Mouse (Mus musculus) midbrain, postnatal 0 days (tissue): ENCODE results near the gene Ccnt1. TPM values are rescaled to one million over a fixed set of nuclear protein-coding genes. Genes with fewer than 3 reads are reported as not detected.

Source experiments
- ATAC-seq: fragments of 200-750 bp; cut with Nextera tagmentation; 2 replicates; pipeline ENCODE4 v1.8.0; 2017; ENCODE audit warnings: moderate number of reproducible peaks, mild to moderate bottlenecking, moderate TSS enrichment, moderate library complexity; ENCODE audit not compliant: low FRiP score
- DNase-seq: peaks from one replicate; pipeline ENCODE4 v3.0.0-alpha.2; 2015; ENCODE audit warnings: low spot score
- H3K27ac ChIP-seq: fragments of 300-500 bp; sonication (generic); 2 replicates; pipeline ENCODE4 v1.5.1; 2014; ENCODE audit warnings: low read depth, mild to moderate bottlenecking, low read length, mixed read lengths
- H3K27me3 ChIP-seq: fragments of 300-500 bp; sonication (generic); 2 replicates; pipeline ENCODE4 v1.6.1; 2014; ENCODE audit warnings: low read length, control low read depth, mixed read lengths; ENCODE audit not compliant: insufficient read depth
- H3K36me3 ChIP-seq: fragments of 300-500 bp; sonication (generic); 2 replicates; pipeline ENCODE4 v1.6.1; 2014; ENCODE audit warnings: low read length, control low read depth, mixed read lengths; ENCODE audit not compliant: insufficient read depth
- H3K4me1 ChIP-seq: fragments of 300-500 bp; sonication (generic); 2 replicates; pipeline ENCODE4 v1.6.1; 2014; ENCODE audit warnings: mild to moderate bottlenecking, control low read depth, antibody characterized with exemption, low read length, mixed read lengths; ENCODE audit not compliant: insufficient read depth
- H3K4me2 ChIP-seq: fragments of 300-500 bp; sonication (generic); 2 replicates; pipeline ENCODE4 v1.6.1; 2014; ENCODE audit warnings: low read depth, mild to moderate bottlenecking, low read length, mixed read lengths; ENCODE audit not compliant: poor library complexity, severe bottlenecking
- H3K4me3 ChIP-seq: fragments of 300-500 bp; sonication (generic); 2 replicates; pipeline ENCODE4 v1.5.1; 2014; ENCODE audit warnings: low read depth, mild to moderate bottlenecking, low read length, moderate library complexity
- H3K9ac ChIP-seq: fragments of 300-500 bp; sonication (generic); replicated peaks from 2 replicates; pipeline ENCODE4 v1.6.1; 2014; ENCODE audit warnings: mild to moderate bottlenecking, low read length, moderate library complexity, mixed read lengths; ENCODE audit not compliant: poor library complexity, severe bottlenecking
- H3K9me3 ChIP-seq: fragments of 300-500 bp; sonication (generic); 2 replicates; pipeline ENCODE4 v1.6.1; 2016; ENCODE audit warnings: low read length, control low read depth
- CTCF ChIP-seq: IDR thresholded peaks from 2 replicates; pipeline ENCODE4 v1.5.1; 2016; ENCODE audit warnings: antibody characterized with exemption, mild to moderate bottlenecking
- WGBS: fragments of 180-500 bp; shearing (Covaris S2); extraction: QIAGEN DNeasy Blood & Tissue Kit; methylation state at CpG from one replicate; pipeline ENCODE4 v1.1.7; 2014; 5-methylcytosine and 5-hydroxymethylcytosine counted together
- polyA plus RNA-seq: library from polyadenylated mRNA; unstranded; fragments of >200 nt; fragmentation: Nextera tagmentation; extraction: Ambion mirVana; gene quantifications from 2 replicates; pipeline ENCODE4 v1.2.1, GENCODE M21; 2015
- total RNA-seq: library from RNA; depleted of rRNA; stranded (reverse); fragments of >200 nt; gene quantifications from 2 replicates; pipeline ENCODE4 v1.2.3, GENCODE M21; 2014

The Ccnt1 gene
- total and polyA plus RNA-seq, 2 experiments from 2014 or later: 36.1 to 49.7 TPM

DNA sequence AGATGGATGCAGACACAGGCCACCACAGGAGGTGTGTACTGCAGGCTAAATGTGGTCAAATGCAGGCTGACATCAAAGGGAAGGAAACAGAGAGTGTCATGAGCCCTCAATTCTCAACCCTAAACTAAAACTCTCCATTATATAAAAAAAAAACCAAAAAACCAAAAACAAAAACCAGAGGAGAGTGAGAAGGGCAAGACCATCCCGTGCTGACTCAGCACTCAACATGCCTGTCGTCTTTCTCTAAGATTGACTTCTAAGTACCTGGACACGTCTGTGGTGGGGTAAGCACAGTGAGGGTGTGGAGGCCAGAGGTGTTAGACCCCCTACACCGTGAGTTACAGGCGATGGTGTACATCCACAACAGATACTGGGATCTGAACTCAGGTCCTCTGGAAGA is 23.9 kb downstream of the Ccnt1 start:
- H3K4me2 ChIP-seq: no peak overlapping the region
- DNase-seq: no peak
- no peak overlapping the region for H3K4me3 ChIP-seq
- no peak for ATAC-seq
- no peak overlapping the region for H3K27ac ChIP-seq
- TF ChIP-seq CTCF: no peak
- no peaks in the 10 kb centered on the region for H3K4me1 ChIP-seq
- H3K36me3 ChIP-seq: peaks cover 42% of the 10 kb centered on the region
- 93% methylated on average over 5 of the region's 5 CpGs for WGBS
- no peak overlapping the region for H3K9ac ChIP-seq
- no peaks in the 10 kb centered on the region for H3K27me3 ChIP-seq
- no peaks in the 10 kb centered on the region for H3K9me3 ChIP-seq

DNA sequence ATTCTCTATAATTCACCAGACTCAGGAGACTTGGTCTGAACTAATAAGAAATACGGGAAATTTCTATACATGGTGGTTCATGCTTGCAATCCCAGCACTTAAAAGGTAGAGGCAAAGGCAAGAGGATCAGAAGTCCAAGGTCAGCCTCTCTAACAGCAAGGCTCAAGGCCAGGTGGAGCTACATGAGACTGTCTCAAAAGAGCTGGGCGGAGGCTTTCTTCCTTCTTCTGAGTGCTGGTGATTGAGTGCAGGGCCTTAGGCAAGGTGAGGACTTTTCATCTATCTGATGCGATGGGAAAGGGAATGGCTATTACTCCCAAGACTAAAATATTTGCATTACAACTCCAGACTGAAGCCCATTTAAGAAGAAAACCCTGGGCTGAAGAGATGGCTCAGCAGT is 25.6 kb downstream of the Ccnt1 start:
- no peaks in the 10 kb centered on the region for H3K4me1 ChIP-seq
- H3K27ac ChIP-seq: no peak overlapping the region
- H3K9me3 ChIP-seq: no peaks in the 10 kb centered on the region
- H3K27me3 ChIP-seq: no peaks in the 10 kb centered on the region
- H3K9ac ChIP-seq: no peak overlapping the region
- no peak overlapping the region for H3K4me2 ChIP-seq
- 95% methylated on average over 3 of the region's 3 CpGs for WGBS
- ATAC-seq: no peak
- TF ChIP-seq CTCF: no peak
- DNase-seq: no peak
- no peak overlapping the region for H3K4me3 ChIP-seq
- H3K36me3 ChIP-seq: peaks cover 42% of the 10 kb centered on the region

DNA sequence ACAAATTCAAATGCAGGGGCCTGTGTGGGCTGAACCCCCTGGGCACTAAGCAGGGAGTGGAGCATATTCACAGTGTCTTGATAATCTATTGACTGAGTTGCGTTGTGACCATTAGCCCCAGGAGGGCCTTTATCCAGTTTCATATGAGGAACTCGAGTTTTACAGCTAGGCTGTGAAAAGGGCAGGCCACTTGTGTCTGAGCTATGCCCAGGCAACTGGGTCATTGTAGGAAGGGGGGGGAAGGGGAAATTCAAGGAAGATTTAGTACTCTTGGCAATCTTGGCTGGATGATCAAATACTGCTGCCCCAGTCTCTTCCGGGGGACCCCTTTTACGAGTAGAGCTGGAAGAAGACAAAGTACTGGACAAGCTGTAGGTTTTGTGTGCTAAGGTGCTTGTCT is 27.4 kb downstream of the Ccnt1 start:
- ATAC-seq (no peak), DNase-seq (no peak)
- 82% methylated on average over 4 of the region's 4 CpGs for WGBS
- no peak for TF ChIP-seq CTCF
- Histone ChIP-seq H3K9me3 (no peaks in the 10 kb centered on the region), H3K4me2 (no peak overlapping the region), H3K4me3 (no peak overlapping the region), H3K36me3 (peaks cover 42% of the 10 kb centered on the region), H3K9ac (no peak overlapping the region), H3K27me3 (no peaks in the 10 kb centered on the region), H3K4me1 (no peaks in the 10 kb centered on the region), H3K27ac (no peak overlapping the region)

DNA sequence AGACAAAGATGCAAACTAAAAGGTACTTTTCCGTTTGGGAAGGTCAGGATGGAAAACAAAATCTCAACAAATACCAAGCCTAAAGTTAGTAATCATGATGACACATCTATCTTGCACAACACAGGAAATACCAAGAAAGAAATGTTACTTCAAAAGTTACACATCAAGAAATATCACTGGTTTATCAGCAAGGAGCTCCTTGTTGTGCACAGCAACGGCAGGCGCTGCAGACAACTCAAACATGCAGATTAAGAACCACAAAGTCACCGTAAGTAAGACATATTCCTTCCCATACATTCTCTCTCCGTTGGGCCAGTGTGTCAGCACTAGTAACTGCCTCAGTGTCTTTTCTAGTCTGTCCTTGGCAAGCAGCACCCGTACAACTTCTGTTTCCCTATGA is 29.7 kb downstream of the Ccnt1 start:
- no peak overlapping the region for H3K4me3 ChIP-seq
- WGBS: 89% methylated on average over 6 of the region's 6 CpGs
- no peak for TF ChIP-seq CTCF
- no peak overlapping the region for H3K27ac ChIP-seq
- no peaks in the 10 kb centered on the region for H3K9me3 ChIP-seq
- no peak overlapping the region for H3K9ac ChIP-seq
- H3K4me2 ChIP-seq: no peak overlapping the region
- H3K27me3 ChIP-seq: no peaks in the 10 kb centered on the region
- H3K36me3 ChIP-seq: peaks cover 35% of the 10 kb centered on the region
- DNase-seq (no peak), ATAC-seq (no peak)
- no peaks in the 10 kb centered on the region for H3K4me1 ChIP-seq

DNA sequence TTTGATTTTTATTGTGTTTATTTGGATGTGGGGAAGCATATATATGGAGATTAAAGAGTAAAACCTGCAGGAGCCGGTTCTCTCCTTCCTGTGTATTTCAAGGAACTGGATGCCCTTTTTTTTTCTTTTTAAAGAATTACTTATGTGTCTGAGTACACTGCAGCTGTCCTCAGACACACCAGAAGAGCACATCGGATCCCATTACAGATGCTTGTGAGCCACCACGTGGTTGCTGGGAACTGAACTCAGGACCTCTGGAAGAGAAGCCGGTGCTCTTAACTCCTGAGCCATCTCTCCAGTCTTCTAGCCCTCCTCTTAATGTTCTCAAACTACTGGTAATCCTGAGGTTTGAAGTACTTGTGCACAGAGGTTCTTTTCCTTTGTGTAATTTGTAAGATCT is 32.8 kb downstream of the Ccnt1 start:
- Histone ChIP-seq H3K27ac (no peak overlapping the region), H3K9ac (no peak overlapping the region), H3K4me3 (no peak overlapping the region), H3K4me2 (no peak overlapping the region), H3K36me3 (peaks cover 14% of the 10 kb centered on the region; the same call in 1 of the 2 replicates), H3K9me3 (no peaks in the 10 kb centered on the region), H3K4me1 (no peaks in the 10 kb centered on the region; the same call in 1 of the 2 replicates), H3K27me3 (no peaks in the 10 kb centered on the region)
- WGBS: 73% methylated on average over 4 of the region's 4 CpGs
- ATAC-seq: no peak
- no peak for DNase-seq
- TF ChIP-seq CTCF: no peak

DNA sequence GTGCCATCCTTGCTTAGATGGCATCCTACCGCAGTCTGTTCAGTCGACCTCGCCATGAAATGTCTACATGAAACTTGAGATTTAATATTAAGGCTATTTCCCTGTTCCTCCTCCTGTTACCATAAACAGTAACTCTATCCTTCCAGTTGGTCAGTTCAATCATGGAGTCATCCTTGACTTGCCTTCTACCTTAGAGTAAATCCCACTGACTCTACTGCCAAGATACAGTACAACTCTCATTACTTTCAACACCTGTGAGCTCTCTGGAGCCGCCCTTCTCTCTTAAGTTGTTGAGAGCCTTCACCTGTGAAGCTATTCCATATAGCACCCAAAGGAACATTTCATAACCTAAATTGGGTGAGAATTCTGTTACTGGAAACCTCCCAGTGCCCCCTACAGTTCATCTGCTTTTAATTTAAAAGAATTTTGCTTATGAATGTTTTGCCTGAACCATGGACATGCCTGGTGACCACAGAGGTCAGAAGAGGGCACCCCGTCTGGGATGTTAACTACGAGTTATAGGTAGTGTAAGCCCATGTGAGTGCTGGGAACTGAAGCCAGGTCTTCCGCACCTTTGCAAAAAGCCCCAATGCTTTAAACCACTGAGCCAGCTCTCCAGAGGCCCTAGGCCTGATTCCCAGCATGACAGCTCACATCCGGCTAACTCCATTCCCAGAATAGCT is 33.8 kb downstream of the Ccnt1 start:
- TF ChIP-seq CTCF: no peak
- DNase-seq (no peak), ATAC-seq (no peak)
- Histone ChIP-seq H3K9me3 (no peaks in the 10 kb centered on the region), H3K27me3 (no peaks in the 10 kb centered on the region), H3K9ac (no peak overlapping the region), H3K27ac (no peak overlapping the region), H3K36me3 (peaks cover 8% of the 10 kb centered on the region; the same call in 1 of the 2 replicates), H3K4me3 (no peak overlapping the region), H3K4me2 (no peak overlapping the region), H3K4me1 (peaks cover 8% of the 10 kb centered on the region; the same call in 1 of the 2 replicates)
- 89% methylated on average over 8 of the region's 8 CpGs for WGBS
